18 mouse cellular contexts compared by ENCODE assay signal in the genomic region with DNA sequence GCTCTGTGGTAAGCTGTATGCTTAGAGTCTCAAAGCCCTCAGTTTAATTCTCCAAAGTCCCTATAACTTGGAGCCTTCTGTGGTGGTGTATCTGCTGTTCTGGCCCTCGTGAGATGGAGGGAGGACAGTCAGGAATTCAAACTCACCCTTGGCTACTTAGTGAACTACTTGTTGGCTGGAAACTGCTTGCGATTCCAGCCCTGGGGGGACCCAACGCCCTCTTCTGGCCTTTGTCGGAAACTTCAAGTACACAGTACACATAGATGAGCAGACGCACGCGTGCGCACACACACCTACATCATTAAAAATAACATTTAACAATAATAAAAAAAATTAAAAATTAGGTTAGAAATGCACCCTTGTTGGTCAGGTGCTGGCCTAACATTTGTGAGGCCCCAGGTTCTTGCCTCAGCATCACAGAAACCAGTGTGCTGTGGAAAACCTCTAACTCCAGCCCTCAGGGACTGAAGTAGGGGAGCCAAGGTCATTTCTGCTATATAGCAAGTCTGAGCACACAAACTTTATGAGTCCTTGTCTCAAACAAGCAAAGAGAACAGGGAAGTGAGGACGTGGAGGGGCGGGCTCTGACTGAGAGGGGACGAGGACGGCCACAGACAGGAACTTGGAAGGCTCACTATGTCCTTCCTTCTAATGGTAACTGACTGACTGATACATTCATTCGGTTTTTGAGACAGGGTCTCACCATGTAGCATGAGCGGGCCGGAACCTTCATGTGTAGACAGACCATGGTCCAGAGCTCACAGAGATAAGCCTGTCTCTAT. TPM values are rescaled to one million over a fixed set of nuclear protein-coding genes. Genes with fewer than 3 reads are reported as not detected.
A peak's percentile ranks its signal among the peaks of the same experiment; 100 is the strongest.
DNase-seq lines count a peak whose midpoint lies in the region; ATAC-seq and TF ChIP-seq lines count a peak whose summit lies in the region.
"Had no signal": no experiment of that assay in that cellular context is flagged by ENCODE, and none has a peak within 500 bp of the region (broad histone marks: within the 10 kb centered on the region; RNA-seq: fewer than 3 reads in every experiment).

No protein-coding gene starts in this region.

- no peak overlapping the region for H3K4me3 ChIP-seq in gastrocnemius, adult 2 months
- H3K4me3 ChIP-seq in hindbrain, embryonic 10.5 days, result no peak overlapping the region
- no peak overlapping the region for H3K4me3 ChIP-seq in hindbrain, embryonic 11.5 days (ENCODE audit: low read depth, low read length)
- H3K4me3 ChIP-seq: embryonic facial prominence, embryonic 15.5 days; forebrain, embryonic 12.5 days; intestine, embryonic 15.5 days; neural tube, embryonic 13.5 days had no signal

- WGBS in hindbrain, embryonic 10.5 days, result 88% methylated on average over 15 of the region's 15 CpGs
- WGBS in hindbrain, embryonic 11.5 days, result 89% methylated on average over 15 of the region's 15 CpGs

- peak; percentile 65 for ATAC-seq in granulocyte monocyte progenitor cell, adult 5-6 weeks (replicated peaks; ENCODE audit: poor library complexity, severe bottlenecking)
- ATAC-seq in megakaryocyte progenitor cell, adult 5-6 weeks (replicated peaks; ENCODE audit: poor library complexity), result peak; percentile 42; the same call in 1 of the 2 replicates
- ATAC-seq in hindbrain, embryonic 11.5 days (ENCODE audit: low FRiP score), result no peak
- ATAC-seq: intestine, embryonic 15.5 days; midbrain, embryonic 16.5 days had no signal

- DNase-seq in gastrocnemius, adult 2 months, result peak; percentile 37
- no peak for DNase-seq in gastrocnemius, adult 8-10 months (ENCODE audit: low spot score in 2 of 2)
- DNase-seq in B cell, adult 2 months, result peak; percentile 47 to 59
- DNase-seq in hindbrain, embryonic 10.5 days (ENCODE audit: low spot score), result no peak
- no peak for DNase-seq in frontal cortex, postnatal 36 days (ENCODE audit: low spot score in 2 of 2)
- no peak for DNase-seq in hindbrain, embryonic 11.5 days (ENCODE audit: low spot score)
- DNase-seq: adrenal gland, postnatal 25 days; left cerebral cortex, postnatal 4 days; retina, postnatal 1 day; thymus, adult 18-20 months had no signal

- no peaks in the 10 kb centered on the region for H3K36me3 ChIP-seq in hindbrain, embryonic 10.5 days
- H3K36me3 ChIP-seq in hindbrain, embryonic 11.5 days (ENCODE audit: control insufficient read depth, insufficient read depth, low read length), result no peaks in the 10 kb centered on the region
- H3K36me3 ChIP-seq: embryonic facial prominence, embryonic 15.5 days; forebrain, embryonic 12.5 days; intestine, embryonic 15.5 days; neural tube, embryonic 13.5 days had no signal

- H3K27me3 ChIP-seq in hindbrain, embryonic 10.5 days (ENCODE audit: insufficient read depth, poor library complexity, severe bottlenecking), result peaks cover 25% of the 10 kb centered on the region
- 0 out of 2 replicates have a peak, but pooled peaks cover 2% of the 10 kb centered on the region for H3K27me3 ChIP-seq in hindbrain, embryonic 11.5 days (ENCODE audit: control insufficient read depth, insufficient read depth, low read length)
- H3K27me3 ChIP-seq: embryonic facial prominence, embryonic 15.5 days; intestine, embryonic 15.5 days had no signal

- no peak overlapping the region for H3K4me2 ChIP-seq in hindbrain, embryonic 11.5 days (replicated peaks; ENCODE audit: low read depth, low read length)
- H3K4me2 ChIP-seq: embryonic facial prominence, embryonic 15.5 days; forebrain, embryonic 12.5 days; intestine, embryonic 15.5 days; neural tube, embryonic 13.5 days had no signal

- H3K9me3 ChIP-seq in hindbrain, embryonic 10.5 days, result no peaks in the 10 kb centered on the region
- no peaks in the 10 kb centered on the region for H3K9me3 ChIP-seq in hindbrain, embryonic 11.5 days (ENCODE audit: control insufficient read depth, low read length)
- H3K9me3 ChIP-seq: embryonic facial prominence, embryonic 15.5 days; forebrain, embryonic 12.5 days; intestine, embryonic 15.5 days; neural tube, embryonic 13.5 days had no signal

- TF ChIP-seq CTCF in gastrocnemius, adult 2 months (IDR thresholded peaks at IDR 0.05), result no peak

- intact Hi-C loops in gastrocnemius, adult 2 months (cut with DNase I), result no loop called here

- no peaks in the 10 kb centered on the region for H3K4me1 ChIP-seq in hindbrain, embryonic 10.5 days (replicated peaks)
- H3K4me1 ChIP-seq in hindbrain, embryonic 11.5 days (replicated peaks; ENCODE audit: control insufficient read depth, insufficient read depth, low read length), result no peaks in the 10 kb centered on the region
- H3K4me1 ChIP-seq: embryonic facial prominence, embryonic 15.5 days; forebrain, embryonic 12.5 days; intestine, embryonic 15.5 days; neural tube, embryonic 13.5 days had no signal

- no peak overlapping the region for H3K9ac ChIP-seq in hindbrain, embryonic 11.5 days (ENCODE audit: low read depth, low read length)
- H3K9ac ChIP-seq: embryonic facial prominence, embryonic 15.5 days; forebrain, embryonic 12.5 days; intestine, embryonic 15.5 days; neural tube, embryonic 13.5 days had no signal

- no peak overlapping the region for H3K27ac ChIP-seq in gastrocnemius, adult 2 months
- H3K27ac ChIP-seq in hindbrain, embryonic 10.5 days, result no peak overlapping the region
- H3K27ac ChIP-seq in hindbrain, embryonic 11.5 days (ENCODE audit: low read depth, low read length), result no peak overlapping the region
- H3K27ac ChIP-seq: embryonic facial prominence, embryonic 15.5 days; forebrain, embryonic 12.5 days; intestine, embryonic 15.5 days; kidney, postnatal 0 days; neural tube, embryonic 13.5 days had no signal

RNA-seq across cellular contexts. Expression of gene Elof1, which starts 8.5 kb away (rescaled TPM):
- 10 to 100 TPM; 35.0 to 39.5 TPM for total RNA-seq in gastrocnemius, adult 2 months (2021)
- total RNA-seq in gastrocnemius, adult 8-10 months (2022), result 10 to 100 TPM; 37.2 to 44.8 (median 43.2) TPM
- total RNA-seq in granulocyte monocyte progenitor cell, adult 5-6 weeks (2014; fragmentation: Nextera tagmentation), result 93.9 and 132 TPM in 2 replicates
- 47.3 and 56.3 TPM in 2 replicates for total RNA-seq in granulocyte monocyte progenitor cell, adult 5-6 weeks (2017)
- 106 and 124 TPM in 2 replicates for total RNA-seq in megakaryocyte progenitor cell, adult 5-6 weeks (2015)
- 43.6 and 49.6 TPM in 2 replicates for total RNA-seq in megakaryocyte progenitor cell, adult 5-6 weeks (2017)
- 250 and 261 TPM in 2 replicates for polyA plus RNA-seq in hindbrain, embryonic 10.5 days (2016; fragmentation: Nextera tagmentation; extraction: Ambion mirVana)
- 211 and 213 TPM in 2 replicates for polyA plus RNA-seq in hindbrain, embryonic 11.5 days (2014; fragmentation: Nextera tagmentation; extraction: Ambion mirVana)

RNA-seq across cellular contexts. Expression of gene Acp5, which starts 10.1 kb away (rescaled TPM):
- 1 to 10 TPM in 1 of 2 experiments, under 1 TPM in 1; 0.23 to 1.5 TPM for total RNA-seq in gastrocnemius, adult 2 months (2021)
- 1 to 10 TPM in 2 of 4 experiments, under 1 TPM in 2; 0.17 to 2.9 (median 1.4) TPM for total RNA-seq in gastrocnemius, adult 8-10 months (2022)
- total RNA-seq in granulocyte monocyte progenitor cell, adult 5-6 weeks (2014; fragmentation: Nextera tagmentation), result 3.9 and 4.7 TPM in 2 replicates
- total RNA-seq in granulocyte monocyte progenitor cell, adult 5-6 weeks (2017), result 1.6 and 4.6 TPM in 2 replicates
- 3.3 and 4.1 TPM in 2 replicates for total RNA-seq in megakaryocyte progenitor cell, adult 5-6 weeks (2015)
- 2.9 and 5.3 TPM in 2 replicates for total RNA-seq in megakaryocyte progenitor cell, adult 5-6 weeks (2017)
- 20.9 and 23.7 TPM in 2 replicates for polyA plus RNA-seq in hindbrain, embryonic 10.5 days (2016; fragmentation: Nextera tagmentation; extraction: Ambion mirVana)
- polyA plus RNA-seq in hindbrain, embryonic 11.5 days (2014; fragmentation: Nextera tagmentation; extraction: Ambion mirVana), result 17.1 and 18.7 TPM in 2 replicates

RNA-seq across cellular contexts. Expression of gene Cnn1, which starts 26.4 kb away (rescaled TPM):
- 1 to 10 TPM; 3.0 to 3.5 TPM for total RNA-seq in gastrocnemius, adult 2 months (2021)
- 1 to 10 TPM; 1.7 to 4.9 (median 2.1) TPM for total RNA-seq in gastrocnemius, adult 8-10 months (2022)
- total RNA-seq in granulocyte monocyte progenitor cell, adult 5-6 weeks (2014; fragmentation: Nextera tagmentation), result not detected in 2 replicates
- total RNA-seq in granulocyte monocyte progenitor cell, adult 5-6 weeks (2017), result not detected in 2 replicates
- total RNA-seq in megakaryocyte progenitor cell, adult 5-6 weeks (2015), result not detected in 2 replicates
- not detected in 2 replicates for total RNA-seq in megakaryocyte progenitor cell, adult 5-6 weeks (2017)
- polyA plus RNA-seq in hindbrain, embryonic 10.5 days (2016; fragmentation: Nextera tagmentation; extraction: Ambion mirVana), result 2.4 TPM in 2 replicates
- polyA plus RNA-seq in hindbrain, embryonic 11.5 days (2014; fragmentation: Nextera tagmentation; extraction: Ambion mirVana), result 1.8 and 2.1 TPM in 2 replicates

RNA-seq across cellular contexts. Expression of gene Pigyl, which starts 31.2 kb away (rescaled TPM):
- 10 to 100 TPM; 34.7 to 41.3 TPM for total RNA-seq in gastrocnemius, adult 2 months (2021)
- 10 to 100 TPM; 30.6 to 39.5 (median 34.8) TPM for total RNA-seq in gastrocnemius, adult 8-10 months (2022)
- 17.3 and 28.7 TPM in 2 replicates for total RNA-seq in granulocyte monocyte progenitor cell, adult 5-6 weeks (2014; fragmentation: Nextera tagmentation)
- total RNA-seq in granulocyte monocyte progenitor cell, adult 5-6 weeks (2017), result 26.6 and 29.3 TPM in 2 replicates
- 21.8 and 25.4 TPM in 2 replicates for total RNA-seq in megakaryocyte progenitor cell, adult 5-6 weeks (2015)
- total RNA-seq in megakaryocyte progenitor cell, adult 5-6 weeks (2017), result 28.4 and 31.8 TPM in 2 replicates
- polyA plus RNA-seq in hindbrain, embryonic 10.5 days (2016; fragmentation: Nextera tagmentation; extraction: Ambion mirVana), result 55.6 and 68.3 TPM in 2 replicates
- 60.5 and 64.1 TPM in 2 replicates for polyA plus RNA-seq in hindbrain, embryonic 11.5 days (2014; fragmentation: Nextera tagmentation; extraction: Ambion mirVana)

RNA-seq across cellular contexts. Expression of gene Ecsit, which starts 40.2 kb away (rescaled TPM):
- total RNA-seq in gastrocnemius, adult 2 months (2021), result 10 to 100 TPM; 84.5 to 96.6 TPM
- total RNA-seq in gastrocnemius, adult 8-10 months (2022), result 100 to 1,000 TPM in 1 of 4 experiments, 10 to 100 TPM in 3; 79.8 to 101 (median 93.0) TPM
- total RNA-seq in granulocyte monocyte progenitor cell, adult 5-6 weeks (2014; fragmentation: Nextera tagmentation), result 21.1 and 29.5 TPM in 2 replicates
- 28.2 and 30.3 TPM in 2 replicates for total RNA-seq in granulocyte monocyte progenitor cell, adult 5-6 weeks (2017)
- 10.1 and 12.0 TPM in 2 replicates for total RNA-seq in megakaryocyte progenitor cell, adult 5-6 weeks (2015)
- total RNA-seq in megakaryocyte progenitor cell, adult 5-6 weeks (2017), result 20.8 and 24.0 TPM in 2 replicates
- 42.6 and 45.5 TPM in 2 replicates for polyA plus RNA-seq in hindbrain, embryonic 10.5 days (2016; fragmentation: Nextera tagmentation; extraction: Ambion mirVana)
- 32.4 and 38.4 TPM in 2 replicates for polyA plus RNA-seq in hindbrain, embryonic 11.5 days (2014; fragmentation: Nextera tagmentation; extraction: Ambion mirVana)

Comparison
In these comparisons a context has a peak if more than half of its experiments do, and no peak if none do; other contexts are left out.
1. DNase-seq: peak in gastrocnemius, adult 2 months (single experiment) and B cell, adult 2 months (2 of 2); none in gastrocnemius, adult 8-10 months (0 of 2), hindbrain, embryonic 10.5 days (single experiment), frontal cortex, postnatal 36 days (0 of 2) and hindbrain, embryonic 11.5 days (single experiment).